Mouse (Mus musculus) hindbrain, embryonic 15.5 days (tissue): ENCODE data around the gene Numbl. TPM values are rescaled to one million over a fixed set of nuclear protein-coding genes. Genes with fewer than 3 reads are reported as not detected.

ENCODE experiments used
- ATAC-seq: fragments of 200-750 bp; cut with Nextera tagmentation; 2 replicates; pipeline ENCODE4 v1.8.0; 2017; ENCODE audit warnings: low read depth, moderate number of reproducible peaks, moderate TSS enrichment; ENCODE audit not compliant: low FRiP score
- H3K27ac ChIP-seq: fragments of 300-500 bp; sonication (generic); replicated peaks from 2 replicates; pipeline ENCODE4 v1.5.1; 2015; ENCODE audit warnings: mild to moderate bottlenecking, inconsistent platforms
- H3K27me3 ChIP-seq: fragments of 300-500 bp; sonication (generic); 2 replicates; pipeline ENCODE4 v1.6.1; 2015; ENCODE audit warnings: control low read depth, inconsistent platforms
- H3K36me3 ChIP-seq: fragments of 300-500 bp; sonication (generic); 2 replicates; pipeline ENCODE4 v1.6.1; 2015; ENCODE audit warnings: control low read depth, inconsistent platforms
- H3K4me1 ChIP-seq: fragments of 300-500 bp; sonication (generic); replicated peaks from 2 replicates; pipeline ENCODE4 v1.6.1; 2015; ENCODE audit warnings: control low read depth, inconsistent platforms
- H3K4me2 ChIP-seq: fragments of 300-500 bp; sonication (generic); 2 replicates; pipeline ENCODE4 v1.6.1; 2015; ENCODE audit warnings: moderate library complexity, mild to moderate bottlenecking, inconsistent platforms
- H3K4me3 ChIP-seq: fragments of 300-500 bp; sonication (generic); 2 replicates; pipeline ENCODE4 v1.5.1; 2015; ENCODE audit warnings: mild to moderate bottlenecking, inconsistent platforms
- H3K9ac ChIP-seq: fragments of 300-500 bp; sonication (generic); 2 replicates; pipeline ENCODE4 v1.6.1; 2015; ENCODE audit warnings: inconsistent platforms
- H3K9me3 ChIP-seq: fragments of 300-500 bp; sonication (generic); 2 replicates; pipeline ENCODE4 v1.6.1; 2016; ENCODE audit warnings: control low read depth, inconsistent platforms
- WGBS: fragments of 180-500 bp; shearing (Covaris S2); methylation state at CpG from one replicate; pipeline ENCODE4 v1.1.7; 2015; 5-methylcytosine and 5-hydroxymethylcytosine counted together
- polyA plus RNA-seq: library from polyadenylated mRNA; unstranded; fragments of >200 nt; fragmentation: Nextera tagmentation; extraction: Ambion mirVana; gene quantifications from 2 replicates; pipeline ENCODE4 v1.2.1, GENCODE M21; 2015

Gene Numbl
- polyA plus RNA-seq: 57.8 and 67.5 TPM in 2 replicates

DNA sequence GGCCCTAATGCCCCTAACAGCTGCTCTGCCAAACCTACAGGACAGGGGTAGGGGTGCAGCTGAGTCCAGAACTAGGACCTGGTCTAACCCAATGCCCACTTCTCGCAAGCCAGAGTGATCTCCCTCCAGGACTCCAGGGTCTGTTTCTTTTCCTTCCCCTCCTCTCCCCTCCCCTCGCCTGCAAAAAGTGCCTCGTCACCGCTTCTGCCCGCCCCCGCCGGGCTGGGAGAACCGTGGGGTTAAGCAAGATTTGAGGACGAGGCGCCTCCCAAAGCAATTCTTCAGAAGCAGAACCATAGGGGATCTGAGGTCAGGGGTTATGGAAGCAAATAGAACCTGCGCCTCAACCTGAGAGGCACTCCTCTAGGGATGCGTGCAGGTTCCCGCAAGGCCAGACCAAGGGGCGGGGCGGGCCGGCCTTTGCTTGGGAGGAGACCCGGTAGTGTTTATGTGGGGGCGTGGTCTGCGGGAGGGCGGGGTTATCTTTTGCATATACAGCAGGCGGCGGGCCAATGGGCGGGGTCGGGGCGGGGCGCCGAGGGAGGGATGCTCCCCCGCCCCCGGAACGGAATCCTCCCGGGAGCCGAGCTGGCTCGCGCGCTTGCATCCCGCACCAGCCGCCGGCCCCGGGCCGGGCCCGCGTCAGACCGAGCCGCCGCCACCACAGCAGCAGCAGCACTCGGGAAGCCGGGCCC, at the start of gene Numbl:
Gene Numbl, plus strand, starts transcription at position 229 of the 695 bp plus-strand sequence.
- WGBS: under 1% methylated on average over 31 of the region's 47 CpGs
- peak within 1 kb of the TSS; percentile 94 for H3K27ac ChIP-seq

DNA sequence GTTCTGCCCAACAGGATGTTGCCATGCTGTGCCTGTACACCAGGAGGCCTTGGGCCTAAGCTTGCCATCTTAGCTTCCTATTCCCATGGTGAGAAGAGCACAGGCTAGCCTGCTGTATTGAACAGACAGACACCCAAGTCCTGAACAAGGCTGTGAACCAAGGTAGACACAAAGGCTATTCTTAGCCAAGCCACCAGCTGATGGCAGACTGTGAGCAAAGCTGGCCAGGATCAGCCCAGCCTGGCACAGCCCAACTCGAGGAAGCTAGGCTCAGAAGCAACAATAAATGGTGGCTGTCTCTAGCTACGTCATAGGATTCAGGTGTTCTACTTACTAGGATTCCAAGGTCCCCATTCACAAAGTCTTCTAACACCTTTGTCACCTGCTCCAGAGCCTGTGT, 45.6 kb upstream of the Numbl start:
- H3K9me3 ChIP-seq: no peaks in the 10 kb centered on the region
- WGBS: 83% methylated on average over 2 of the region's 2 CpGs
- no peak overlapping the region for H3K9ac ChIP-seq
- no peak for ATAC-seq
- H3K4me1 ChIP-seq: no peaks in the 10 kb centered on the region
- no peak overlapping the region for H3K4me2 ChIP-seq
- H3K27me3 ChIP-seq: no peaks in the 10 kb centered on the region
- H3K4me3 ChIP-seq: no peak overlapping the region
- H3K27ac ChIP-seq: no peak overlapping the region
- peaks cover 76% of the 10 kb centered on the region for H3K36me3 ChIP-seq

More for the DNA sequence above, at the start of gene Numbl:
- H3K36me3 ChIP-seq: peaks cover 15% of the 10 kb centered on the region
- ATAC-seq: peak; percentile 80
- peak within 1 kb of the TSS; percentile 85 for H3K4me3 ChIP-seq
- peak within 1 kb of the TSS; percentile 94 for H3K9ac ChIP-seq
- H3K4me2 ChIP-seq: peak within 1 kb of the TSS; percentile 64
- H3K4me1 ChIP-seq: peaks cover 39% of the 10 kb centered on the region
- no peaks in the 10 kb centered on the region for H3K9me3 ChIP-seq
- no peaks in the 10 kb centered on the region for H3K27me3 ChIP-seq

DNA sequence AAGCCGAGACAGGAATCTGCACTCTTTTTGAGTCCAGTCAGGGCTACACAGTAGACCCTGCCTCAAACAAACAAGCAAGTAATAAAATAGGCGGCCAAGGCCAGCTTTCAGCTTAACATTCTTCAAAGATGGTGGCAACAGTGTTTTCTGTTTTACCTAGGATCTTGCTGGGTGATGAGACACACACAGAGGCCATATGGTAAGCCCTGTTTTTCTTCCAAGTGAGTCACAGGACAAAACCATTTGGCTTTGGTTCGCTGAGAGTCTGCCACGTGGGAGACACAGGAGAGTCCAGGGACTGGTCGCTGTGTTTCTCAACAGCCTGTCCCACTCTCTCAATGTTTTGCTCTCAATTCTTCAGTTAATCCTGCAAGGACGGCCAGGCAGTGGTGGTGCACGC, 39.6 kb upstream of the Numbl start:
- no peaks in the 10 kb centered on the region for H3K27me3 ChIP-seq
- H3K4me2 ChIP-seq: no peak overlapping the region
- ATAC-seq: no peak
- no peak overlapping the region for H3K27ac ChIP-seq
- H3K36me3 ChIP-seq: peaks cover 41% of the 10 kb centered on the region
- no peak overlapping the region for H3K4me3 ChIP-seq
- H3K4me1 ChIP-seq: peaks cover 6% of the 10 kb centered on the region
- WGBS: 87% methylated on average over 7 of the region's 7 CpGs
- H3K9me3 ChIP-seq: no peaks in the 10 kb centered on the region
- H3K9ac ChIP-seq: no peak overlapping the region

GRCm38 (mm10) chr7:27219937-27220336, 38.3 kb upstream of the Numbl start:
- H3K9me3 ChIP-seq: no peaks in the 10 kb centered on the region
- 66% methylated on average over 11 of the region's 11 CpGs for WGBS
- no peaks in the 10 kb centered on the region for H3K27me3 ChIP-seq
- no peak overlapping the region for H3K4me3 ChIP-seq
- H3K4me2 ChIP-seq: no peak overlapping the region
- no peak overlapping the region for H3K9ac ChIP-seq
- ATAC-seq: no peak
- H3K27ac ChIP-seq: no peak overlapping the region
- H3K4me1 ChIP-seq: peaks cover 19% of the 10 kb centered on the region
- H3K36me3 ChIP-seq: peaks cover 31% of the 10 kb centered on the region; the same call in 1 of the 2 replicates

GRCm38 (mm10) chr7:27221939-27222338, 36.3 kb upstream of the Numbl start:
- H3K36me3 ChIP-seq: peaks cover 22% of the 10 kb centered on the region; the same call in 1 of the 2 replicates

GRCm38 (mm10) chr7:27222538-27222937, 35.7 kb upstream of the Numbl start:
- Histone ChIP-seq H3K27ac (no peak overlapping the region), H3K4me1 (peaks cover 45% of the 10 kb centered on the region), H3K4me3 (no peak overlapping the region), H3K27me3 (no peaks in the 10 kb centered on the region), H3K4me2 (no peak overlapping the region), H3K9ac (no peak overlapping the region), H3K9me3 (no peaks in the 10 kb centered on the region), H3K36me3 (peaks cover 18% of the 10 kb centered on the region; the same call in 1 of the 2 replicates)
- WGBS: 89% methylated on average over 1 of the region's 1 CpGs
- no peak for ATAC-seq

More at GRCm38 (mm10) chr7:27221939-27222338, 36.3 kb upstream of the Numbl start:
- WGBS: 78% methylated on average over 6 of the region's 6 CpGs
- Histone ChIP-seq H3K27me3 (no peaks in the 10 kb centered on the region), H3K27ac (no peak overlapping the region), H3K4me1 (peaks cover 39% of the 10 kb centered on the region), H3K9ac (no peak overlapping the region), H3K4me2 (no peak overlapping the region), H3K4me3 (no peak overlapping the region), H3K9me3 (no peaks in the 10 kb centered on the region)
- no peak for ATAC-seq

DNA sequence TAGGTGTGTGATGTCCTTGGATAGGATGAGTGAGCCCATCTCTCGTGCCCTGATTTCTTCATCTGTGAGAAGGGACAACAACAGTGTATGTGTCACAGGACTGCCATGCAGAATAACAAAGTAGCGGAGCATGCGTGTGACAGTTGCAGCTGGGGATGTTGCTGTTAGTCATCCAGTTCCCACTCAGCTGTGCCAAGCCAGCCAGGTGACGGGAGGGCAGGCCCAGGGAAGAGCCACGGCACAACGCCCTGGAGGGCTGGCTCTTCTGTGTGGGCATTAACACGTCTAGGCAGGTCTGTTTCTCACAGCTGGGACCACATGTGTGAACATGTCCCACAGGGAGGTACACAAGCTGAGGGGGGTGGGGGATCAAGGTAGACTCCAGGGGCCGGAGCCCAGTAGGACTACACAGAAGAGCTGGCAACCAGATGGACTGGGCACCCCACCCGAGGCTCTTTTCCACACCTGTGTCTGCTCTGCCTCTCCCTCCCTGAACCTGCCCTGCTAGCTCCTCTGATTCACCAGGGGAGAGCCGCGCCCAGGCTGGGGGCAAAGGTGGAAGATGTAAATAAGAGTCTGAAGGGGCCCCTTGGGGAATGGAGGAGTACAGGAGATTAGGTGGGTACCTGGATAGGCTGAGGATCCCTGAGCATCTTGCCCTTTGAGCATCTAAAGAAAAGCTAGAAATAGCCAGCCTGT, 33.2 kb upstream of the Numbl start:
- H3K4me1 ChIP-seq: peaks cover 53% of the 10 kb centered on the region
- peak overlapping the region; percentile 85 for H3K4me2 ChIP-seq
- no peaks in the 10 kb centered on the region for H3K27me3 ChIP-seq
- WGBS: 65% methylated on average over 11 of the region's 11 CpGs
- H3K9me3 ChIP-seq: no peaks in the 10 kb centered on the region
- ATAC-seq: no peak
- no peak overlapping the region for H3K27ac ChIP-seq
- peak overlapping the region; percentile 66 for H3K4me3 ChIP-seq
- H3K9ac ChIP-seq: peak overlapping the region; percentile 91
- no peaks in the 10 kb centered on the region; the same call in 1 of the 2 replicates for H3K36me3 ChIP-seq

- H3K27me3 ChIP-seq: no peaks in the 10 kb centered on the region
- ATAC-seq: no peak
- WGBS: 31% methylated on average over 9 of the region's 9 CpGs
- H3K9ac ChIP-seq: peak overlapping the region; percentile 91
- no peaks in the 10 kb centered on the region; the same call in 1 of the 2 replicates for H3K36me3 ChIP-seq
- no peaks in the 10 kb centered on the region for H3K9me3 ChIP-seq
- H3K4me3 ChIP-seq: peak overlapping the region; percentile 66
- peak overlapping the region; percentile 85 for H3K4me2 ChIP-seq
- peak overlapping the region; percentile 85; the same call in 1 of the 2 replicates for H3K27ac ChIP-seq
- peaks cover 56% of the 10 kb centered on the region for H3K4me1 ChIP-seq
Observed at GRCm38 (mm10) chr7:27227276-27227675, 31.0 kb upstream of the Numbl start.

DNA sequence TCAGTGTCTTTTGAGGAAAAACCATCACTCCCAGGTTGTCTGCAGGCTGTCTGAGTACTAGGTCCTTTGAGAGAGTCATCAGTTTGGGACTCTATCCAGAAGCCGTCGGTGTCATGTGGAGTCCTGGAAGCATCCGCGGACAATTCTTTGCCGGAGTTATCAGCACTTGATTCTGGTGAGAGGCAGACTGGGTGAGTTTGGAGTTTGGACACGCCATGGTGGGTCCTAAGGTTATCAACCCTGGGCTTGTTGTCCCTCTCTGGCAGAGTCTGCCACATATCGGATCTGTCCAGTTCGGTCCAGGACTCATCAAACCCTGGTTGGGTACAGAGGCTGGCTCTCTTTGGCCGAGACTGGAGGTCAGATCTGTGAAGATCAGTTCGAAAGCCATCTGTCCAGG, 30.6 kb upstream of the Numbl start:
- Histone ChIP-seq H3K4me1 (peaks cover 60% of the 10 kb centered on the region), H3K9me3 (no peaks in the 10 kb centered on the region), H3K9ac (peak overlapping the region; percentile 91), H3K4me2 (peak overlapping the region; percentile 85), H3K36me3 (no peaks in the 10 kb centered on the region; the same call in 1 of the 2 replicates), H3K4me3 (peak overlapping the region; percentile 66), H3K27ac (peak overlapping the region; percentile 85), H3K27me3 (no peaks in the 10 kb centered on the region)
- ATAC-seq: 0 out of 2 replicates have a peak, but pooled peaks have one; percentile 1
- WGBS: 2% methylated on average over 10 of the region's 10 CpGs

- Histone ChIP-seq H3K4me3 (peak within 1 kb of the TSS; percentile 66), H3K4me1 (peaks cover 58% of the 10 kb centered on the region), H3K4me2 (peak within 1 kb of the TSS; percentile 85), H3K27me3 (no peaks in the 10 kb centered on the region), H3K9ac (peak within 1 kb of the TSS; percentile 91), H3K36me3 (no peaks in the 10 kb centered on the region), H3K27ac (peak within 1 kb of the TSS; percentile 85), H3K9me3 (no peaks in the 10 kb centered on the region)
- WGBS: under 1% methylated on average over 48 of the region's 49 CpGs
- ATAC-seq: peak; percentile 81
Observed at GRCm38 (mm10) chr7:27228281-27228821, 29.9 kb upstream of the Numbl start, which contains the start of gene Itpkc. Gene Itpkc, minus strand, starts transcription at chr7:27228661.

- Histone ChIP-seq H3K36me3 (no peaks in the 10 kb centered on the region), H3K27ac (peak overlapping the region; percentile 85), H3K4me3 (peak overlapping the region; percentile 66), H3K9ac (peak overlapping the region; percentile 91), H3K27me3 (no peaks in the 10 kb centered on the region), H3K9me3 (no peaks in the 10 kb centered on the region), H3K4me2 (peak overlapping the region; percentile 85), H3K4me1 (peaks cover 58% of the 10 kb centered on the region)
- no peak for ATAC-seq
- 18% methylated on average over 6 of the region's 6 CpGs for whole genome bisulfite sequencing
Observed at GRCm38 (mm10) chr7:27228865-27229264, 29.4 kb upstream of the Numbl start.

GRCm38 (mm10) chr7:27230781-27231180, 27.5 kb upstream of the Numbl start:
- no peak overlapping the region for H3K9ac ChIP-seq
- H3K4me1 ChIP-seq: peaks cover 45% of the 10 kb centered on the region
- ATAC-seq: no peak
- H3K9me3 ChIP-seq: no peaks in the 10 kb centered on the region
- H3K4me3 ChIP-seq: no peak overlapping the region
- WGBS: 80% methylated on average over 4 of the region's 4 CpGs
- H3K36me3 ChIP-seq: no peaks in the 10 kb centered on the region
- H3K27ac ChIP-seq: no peak overlapping the region
- no peak overlapping the region for H3K4me2 ChIP-seq
- H3K27me3 ChIP-seq: no peaks in the 10 kb centered on the region
